Comparison of ENCODE assay signal across 25 mouse cellular contexts in genomic region chr4:129197514-129197913, GRCm38 (mm10).
"Had no signal": no experiment of that assay in that cellular context is flagged by ENCODE, and none has a peak within 500 bp of the region (broad histone marks: within the 10 kb centered on the region; RNA-seq: fewer than 3 reads in every experiment).

No protein-coding gene starts in this region.

- H3K27ac ChIP-seq: embryonic facial prominence, embryonic 10.5 days; embryonic facial prominence, embryonic 12.5 days; embryonic facial prominence, embryonic 13.5 days; embryonic facial prominence, embryonic 15.5 days; forebrain, embryonic 10.5 days; forebrain, embryonic 12.5 days; forebrain, embryonic 13.5 days; forebrain, embryonic 15.5 days; gastrocnemius, adult 2 months had no signal

- H3K27me3 ChIP-seq: embryonic facial prominence, embryonic 12.5 days; embryonic facial prominence, embryonic 13.5 days; embryonic facial prominence, embryonic 15.5 days; forebrain, embryonic 12.5 days; forebrain, embryonic 13.5 days; forebrain, embryonic 15.5 days had no signal

- H3K4me3 ChIP-seq: embryonic facial prominence, embryonic 10.5 days; embryonic facial prominence, embryonic 12.5 days; embryonic facial prominence, embryonic 13.5 days; embryonic facial prominence, embryonic 15.5 days; erythroblast, embryonic 14.5 days; forebrain, embryonic 10.5 days; forebrain, embryonic 12.5 days; forebrain, embryonic 13.5 days; forebrain, embryonic 15.5 days; gastrocnemius, adult 2 months had no signal

- H3K9ac ChIP-seq: embryonic facial prominence, embryonic 12.5 days; embryonic facial prominence, embryonic 13.5 days; embryonic facial prominence, embryonic 15.5 days; forebrain, embryonic 12.5 days; forebrain, embryonic 13.5 days; forebrain, embryonic 15.5 days; forebrain, postnatal 0 days had no signal

- H3K4me2 ChIP-seq: embryonic facial prominence, embryonic 12.5 days; embryonic facial prominence, embryonic 13.5 days; embryonic facial prominence, embryonic 15.5 days; forebrain, embryonic 12.5 days; forebrain, embryonic 13.5 days; forebrain, embryonic 15.5 days had no signal

- DNase-seq: cerebellum, adult 2 months; cerebellum, adult 8-10 months; cerebellum, adult 9-10 months; cerebellum, adult 9-11 months; cerebellum, postnatal 10 days; cerebellum, postnatal 14 days; cerebellum, postnatal 25 days; cerebellum, postnatal 36 days; embryo, embryonic 11 days; forebrain, postnatal 0 days; gastrocnemius, adult 2 months; gastrocnemius, postnatal 10 days; gastrocnemius, postnatal 14 days; gastrocnemius, postnatal 25 days; gastrocnemius, postnatal 36 days; heart, adult 18-20 months had no signal

- H3K4me1 ChIP-seq: embryonic facial prominence, embryonic 10.5 days; embryonic facial prominence, embryonic 12.5 days; embryonic facial prominence, embryonic 13.5 days; embryonic facial prominence, embryonic 15.5 days; forebrain, embryonic 10.5 days; forebrain, embryonic 12.5 days; forebrain, embryonic 13.5 days; forebrain, embryonic 15.5 days had no signal
